Mouse (Mus musculus) embryonic fibroblast, embryonic 13.5 days (primary cell): Measurements from ENCODE around the gene Gatm. TPM values are rescaled to one million over a fixed set of nuclear protein-coding genes. Genes with fewer than 3 reads are reported as not detected.
A peak's percentile ranks its signal among the peaks of the same experiment; 100 is the strongest.

Source experiments
- H3K27ac ChIP-seq: 2 replicates; pipeline ENCODE4 v1.5.1; 2012; ENCODE audit warnings: low read length, control low read depth, inconsistent platforms; ENCODE audit not compliant: insufficient read depth
- H3K4me1 ChIP-seq: 2 replicates; pipeline ENCODE4 v1.6.1; 2011; ENCODE audit warnings: low read length; ENCODE audit not compliant: control insufficient read depth, insufficient read depth
- H3K4me3 ChIP-seq: 2 replicates; pipeline ENCODE4 v1.5.1; 2011; ENCODE audit warnings: mild to moderate bottlenecking, control low read depth, low read length; ENCODE audit not compliant: insufficient read depth
- CTCF ChIP-seq: IDR thresholded peaks from 2 replicates; pipeline ENCODE4 v1.5.1; 2011; ENCODE audit warnings: mild to moderate bottlenecking, control low read depth, low read length, moderate library complexity, borderline replicate concordance; ENCODE audit not compliant: insufficient read depth
- POLR2A ChIP-seq: IDR thresholded peaks from 2 replicates; pipeline ENCODE4 v1.6.1; 2011; ENCODE audit warnings: low read depth, mild to moderate bottlenecking, control low read depth, low read length, moderate library complexity
- polyA plus RNA-seq: library from polyadenylated mRNA; stranded (reverse); fragments of >200 nt; gene quantifications from 2 replicates; pipeline ENCODE4 v1.2.4, GENCODE M21; 2011; ENCODE audit warnings: low read depth; ENCODE audit not compliant: missing spikeins, insufficient read length

Gene Gatm
- polyA plus RNA-seq, 1 experiment = 3.0 TPM

GRCm38 (mm10) chr2:122636686-122637085, 25.6 kb upstream of the Gatm start, which contains the start of gene AA467197:
Gene AA467197 (plus strand): TSS chr2:122636986.
- H3K27ac ChIP-seq = no peak within 1 kb of the TSS
- TF ChIP-seq CTCF (no peak), POLR2A (no peak)
- peak within 1 kb of the TSS; percentile 25 for H3K4me3 ChIP-seq
- H3K4me1 ChIP-seq = no peaks in the 10 kb centered on the region

- TF ChIP-seq CTCF (no peak), POLR2A (no peak)
- no peaks in the 10 kb centered on the region for H3K4me1 ChIP-seq
- H3K4me3 ChIP-seq = peak overlapping the region; percentile 77
- no peak overlapping the region for H3K27ac ChIP-seq
Measured at GRCm38 (mm10) chr2:122631226-122631801, 20.2 kb upstream of the Gatm start.

GRCm38 (mm10) chr2:122630465-122631225, 19.5 kb upstream of the Gatm start:
- no peak for TF ChIP-seq CTCF
- peak; percentile 81 for TF ChIP-seq POLR2A
- H3K4me3 ChIP-seq = peak overlapping the region; percentile 77

GRCm38 (mm10) chr2:122629871-122630270, 18.8 kb upstream of the Gatm start:
- H3K4me1 ChIP-seq = no peaks in the 10 kb centered on the region
- H3K27ac ChIP-seq = no peak overlapping the region
- H3K4me3 ChIP-seq = no peak overlapping the region
- TF ChIP-seq CTCF (no peak), POLR2A (no peak)

More at GRCm38 (mm10) chr2:122630465-122631225, 19.5 kb upstream of the Gatm start:
- Histone ChIP-seq H3K4me1 (no peaks in the 10 kb centered on the region), H3K27ac (peak overlapping the region; percentile 35; the same call in 1 of the 2 replicates)

GRCm38 (mm10) chr2:122628976-122629375, 17.9 kb upstream of the Gatm start:
- Histone ChIP-seq H3K27ac (no peak overlapping the region), H3K4me1 (no peaks in the 10 kb centered on the region), H3K4me3 (no peak overlapping the region)
- TF ChIP-seq CTCF (peak; percentile 55; the same call in 1 of the 2 replicates), POLR2A (no peak)

- H3K27ac ChIP-seq = no peak overlapping the region
- no peak overlapping the region for H3K4me3 ChIP-seq
- TF ChIP-seq POLR2A (no peak), CTCF (no peak)
- H3K4me1 ChIP-seq = no peaks in the 10 kb centered on the region
Measured at GRCm38 (mm10) chr2:122625930-122626329, 14.8 kb upstream of the Gatm start.

GRCm38 (mm10) chr2:122621337-122622110, 10.4 kb upstream of the Gatm start:
- Histone ChIP-seq H3K27ac (no peak overlapping the region), H3K4me3 (no peak overlapping the region), H3K4me1 (no peaks in the 10 kb centered on the region)
- no peak for TF ChIP-seq POLR2A
- no peak for TF ChIP-seq CTCF

GRCm38 (mm10) chr2:122618719-122619118, 7.6 kb upstream of the Gatm start:
- no peak overlapping the region for H3K27ac ChIP-seq
- TF ChIP-seq POLR2A (no peak), CTCF (no peak)
- H3K4me1 ChIP-seq = no peaks in the 10 kb centered on the region
- H3K4me3 ChIP-seq = no peak overlapping the region

- TF ChIP-seq POLR2A (no peak), CTCF (no peak)
- H3K4me1 ChIP-seq = no peaks in the 10 kb centered on the region
Measured at GRCm38 (mm10) chr2:122617792-122618191, 6.7 kb upstream of the Gatm start.

More at GRCm38 (mm10) chr2:122617792-122618191, 6.7 kb upstream of the Gatm start:
- Histone ChIP-seq H3K27ac (no peak overlapping the region), H3K4me3 (no peak overlapping the region)
